Mouse (Mus musculus) heart, adult 2 months (tissue): ENCODE results near the gene Mrpl22.

Source experiments
- CTCF ChIP-seq: fragments of 200-600 bp; IDR thresholded peaks from 2 replicates; pipeline ENCODE4 v1.8.1; 2022; ENCODE audit warnings: antibody characterized with exemption, mild to moderate bottlenecking, moderate library complexity
- EP300 ChIP-seq: fragments of 200-500 bp; IDR thresholded peaks from 2 replicates; pipeline ENCODE4 v1.6.1; 2011; ENCODE audit warnings: low read depth, low read length, control low read depth; ENCODE audit not compliant: insufficient read depth
- POLR2A ChIP-seq: fragments of 200-500 bp; IDR thresholded peaks from 2 replicates; pipeline ENCODE4 v1.6.1; 2011; ENCODE audit warnings: mild to moderate bottlenecking, low read depth, low read length, control low read depth; ENCODE audit not compliant: insufficient read depth

DNA sequence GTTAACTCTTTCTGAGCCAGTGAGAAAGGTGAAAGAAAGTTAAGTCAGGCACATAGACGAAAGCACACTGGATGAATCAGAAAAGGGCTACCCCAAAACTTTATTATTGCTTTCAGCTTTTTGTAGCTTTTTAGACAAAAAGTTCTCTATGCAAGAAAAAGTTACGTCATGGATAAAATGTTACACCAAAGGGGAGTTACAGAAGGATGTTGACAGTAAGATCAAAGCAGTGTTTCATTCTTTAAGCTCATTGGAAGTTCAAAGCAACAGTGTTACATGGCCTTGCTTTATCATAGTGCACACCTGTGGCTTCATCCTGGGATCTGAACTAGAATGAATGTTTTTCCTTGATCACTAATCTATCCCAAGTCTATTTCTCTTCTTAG, 40.2 kb downstream of the Mrpl22 start:
- TF ChIP-seq EP300, result no peak
- no peak for TF ChIP-seq CTCF
- no peak for TF ChIP-seq POLR2A
